Mouse (Mus musculus) bone marrow, adult 2 months (tissue): ENCODE measurements around the gene Fhod1. TPM values are rescaled to one million over a fixed set of nuclear protein-coding genes. Genes with fewer than 3 reads are reported as not detected.

Experiments used
- H3K27ac ChIP-seq: fragments of 200-500 bp; 2 replicates; pipeline ENCODE4 v1.5.1; 2012; ENCODE audit warnings: low read depth, mild to moderate bottlenecking, control low read depth, inconsistent platforms, low read length; ENCODE audit not compliant: control insufficient read depth, poor library complexity, insufficient read depth
- H3K4me1 ChIP-seq: fragments of 200-500 bp; 2 replicates; pipeline ENCODE4 v1.6.1; 2011; ENCODE audit warnings: low read length; ENCODE audit not compliant: control insufficient read depth, insufficient read depth
- H3K4me3 ChIP-seq: fragments of 200-500 bp; replicated peaks from 2 replicates; pipeline ENCODE3; 2011; ENCODE audit warnings: mild to moderate bottlenecking, low read depth, low read length, control low read depth; ENCODE audit not compliant: control insufficient read depth
- CTCF ChIP-seq: fragments of 200-500 bp; IDR thresholded peaks from 2 replicates; pipeline ENCODE4 v1.5.1; 2011; ENCODE audit warnings: low read length, control low read depth; ENCODE audit not compliant: control insufficient read depth, insufficient read depth
- POLR2A ChIP-seq: fragments of 200-500 bp; IDR thresholded peaks from 2 replicates; pipeline ENCODE4 v1.6.1; 2011; ENCODE audit warnings: low read depth, mild to moderate bottlenecking, control low read depth, low read length, borderline replicate concordance; ENCODE audit not compliant: control insufficient read depth
- WGBS: fragments of 180-500 bp; shearing (Covaris S2); methylation state at CpG from one replicate; pipeline ENCODE4 v1.1.7; 2018; 5-methylcytosine and 5-hydroxymethylcytosine counted together
- polyA plus RNA-seq: library from polyadenylated mRNA; stranded (reverse); fragments of >200 nt; gene quantifications from 2 replicates; pipeline ENCODE4 v1.2.4, GENCODE M21; 2011; ENCODE audit warnings: low replicate concordance; ENCODE audit not compliant: missing spikeins, insufficient read depth, insufficient read length

The Fhod1 gene
- polyA plus RNA-seq, 1 experiment, result 66.3 TPM

DNA sequence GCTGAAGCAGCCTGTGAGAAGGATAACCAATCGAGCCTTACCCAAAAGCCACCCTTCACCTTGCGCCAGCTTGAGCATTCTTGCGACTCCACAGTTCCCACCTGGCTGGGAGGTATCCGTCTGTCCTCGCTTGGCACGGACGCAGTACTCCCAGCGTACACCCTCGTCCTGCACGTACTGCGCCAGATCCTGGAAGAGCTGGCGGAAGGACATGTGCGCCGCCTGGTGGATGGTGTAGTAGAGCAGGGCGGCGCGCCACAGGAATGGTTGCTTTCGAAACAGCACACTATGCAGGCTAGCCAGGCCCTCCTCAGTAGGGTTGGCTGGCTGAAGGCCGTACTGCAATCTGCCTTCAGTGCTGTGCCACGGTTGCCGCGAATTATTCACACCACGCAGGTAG lies 64.7 kb downstream of the Fhod1 start:
- H3K27ac ChIP-seq, result no peak overlapping the region
- TF ChIP-seq POLR2A (no peak), CTCF (peak; percentile 78)
- 61% methylated on average over 23 of the region's 23 CpGs for WGBS
- H3K4me3 ChIP-seq, result no peak overlapping the region
- H3K4me1 ChIP-seq, result peaks cover 1% of the 10 kb centered on the region

GRCm38 (mm10) chr8:105282239-105282638 lies 65.5 kb downstream of the Fhod1 start:
- 60% methylated on average over 4 of the region's 4 CpGs for WGBS
- Histone ChIP-seq H3K4me3 (no peak overlapping the region), H3K27ac (no peak overlapping the region), H3K4me1 (peaks cover 1% of the 10 kb centered on the region)
- TF ChIP-seq POLR2A (no peak), CTCF (no peak)

DNA sequence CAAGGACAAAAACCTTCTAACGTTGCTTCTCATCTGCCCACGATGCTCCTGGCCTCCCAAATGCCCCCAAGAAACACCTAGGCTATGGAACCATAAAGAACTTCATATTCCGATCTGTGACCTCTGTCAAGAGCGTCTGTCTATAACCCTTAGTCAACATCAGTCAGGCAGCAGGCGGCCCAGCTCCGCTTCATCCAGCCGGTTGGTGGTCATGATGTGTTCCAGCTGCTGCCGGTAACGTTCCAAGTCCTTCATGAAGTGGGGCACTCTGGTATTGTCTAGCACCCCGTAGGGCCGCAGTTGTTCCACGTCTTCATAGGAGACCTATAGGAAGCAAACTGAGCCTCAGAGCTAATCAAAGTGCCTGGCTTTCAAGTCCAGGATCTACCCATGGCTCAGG lies 65.9 kb downstream of the Fhod1 start:
- Histone ChIP-seq H3K4me1 (peaks cover 1% of the 10 kb centered on the region), H3K4me3 (no peak overlapping the region), H3K27ac (no peak overlapping the region)
- no peak for TF ChIP-seq POLR2A
- no peak for TF ChIP-seq CTCF
- 86% methylated on average over 12 of the region's 12 CpGs for WGBS

- no peak overlapping the region for H3K27ac ChIP-seq
- H3K4me1 ChIP-seq, result peaks cover 1% of the 10 kb centered on the region
- 47% methylated on average over 3 of the region's 3 CpGs for WGBS
- no peak for TF ChIP-seq POLR2A
- no peak for TF ChIP-seq CTCF
- no peak overlapping the region for H3K4me3 ChIP-seq
Observed at GRCm38 (mm10) chr8:105280567-105280966, 67.2 kb downstream of the Fhod1 start.

Other genes with a start within 250 kb of the Fhod1 start
- gene Ces4a, start 216.2 kb downstream of the Fhod1 start, polyA plus RNA-seq, result not detected in 2 replicates
- gene Cbfb, start 177.3 kb downstream of the Fhod1 start, polyA plus RNA-seq, result 9.7 and 36.4 TPM in 2 replicates
- gene D230025D16Rik, start 122.8 kb downstream of the Fhod1 start, polyA plus RNA-seq, result 5.0 and 17.2 TPM in 2 replicates
- gene B3gnt9, start 92.8 kb downstream of the Fhod1 start, polyA plus RNA-seq, result 0.82 TPM in 1 of 2 replicates, not detected in the other
- gene Tradd, start 83.3 kb downstream of the Fhod1 start, polyA plus RNA-seq, result 11.3 and 12.0 TPM in 2 replicates
- 0.50 and 3.7 TPM in 2 replicates for gene Fbxl8, start 83.3 kb downstream of the Fhod1 start, polyA plus RNA-seq
- 0.95 TPM in 1 of 2 replicates, not detected in the other for gene Hsf4, start 78.2 kb downstream of the Fhod1 start, polyA plus RNA-seq
- 0.70 TPM in 1 of 2 replicates, not detected in the other for gene Nol3, start 71.8 kb downstream of the Fhod1 start, polyA plus RNA-seq
- gene 4931428F04Rik, start 58.1 kb downstream of the Fhod1 start, polyA plus RNA-seq, result 1.5 and 2.2 TPM in 2 replicates
- 5.7 and 10.4 TPM in 2 replicates for gene Exoc3l, start 51.9 kb downstream of the Fhod1 start, polyA plus RNA-seq
- gene E2f4, start 50.3 kb downstream of the Fhod1 start, polyA plus RNA-seq, result 108 and 115 TPM in 2 replicates
- gene Elmo3, start 42.4 kb downstream of the Fhod1 start, polyA plus RNA-seq, result 8.2 and 11.5 TPM in 2 replicates
- gene Lrrc29, start 21.7 kb downstream of the Fhod1 start, polyA plus RNA-seq, result 7.8 and 19.9 TPM in 2 replicates
- 81.6 and 140 TPM in 2 replicates for gene Tmem208, start 21.6 kb downstream of the Fhod1 start, polyA plus RNA-seq
- gene Slc9a5, start 890 bp upstream of the Fhod1 start, polyA plus RNA-seq, result 3.7 and 7.8 TPM in 2 replicates
- gene Plekhg4, start 25.3 kb upstream of the Fhod1 start, polyA plus RNA-seq, result not detected in 2 replicates
- gene Kctd19, start 65.5 kb upstream of the Fhod1 start, polyA plus RNA-seq, result not detected in 2 replicates
- 1.1 and 3.0 TPM in 2 replicates for gene Lrrc36, start 65.6 kb upstream of the Fhod1 start, polyA plus RNA-seq
- 3.3 and 3.5 TPM in 2 replicates for gene Tppp3, start 123.6 kb upstream of the Fhod1 start, polyA plus RNA-seq
- 7.3 and 10.1 TPM in 2 replicates for gene Zdhhc1, start 148.9 kb upstream of the Fhod1 start, polyA plus RNA-seq
- gene Hsd11b2, start 170.8 kb upstream of the Fhod1 start, polyA plus RNA-seq, result 0.82 TPM in 1 of 2 replicates, not detected in the other
- gene Atp6v0d1, start 218.1 kb upstream of the Fhod1 start, polyA plus RNA-seq, result 37.5 and 58.3 TPM in 2 replicates